Mouse (Mus musculus): ENCODE data around the gene Cnpy3. TPM values are rescaled to one million over a fixed set of nuclear protein-coding genes. Genes with fewer than 3 reads are reported as not detected.

Gene Cnpy3
- polyA plus RNA-seq, 1 experiment from 2014 or later: 62.6 TPM

GRCm38 (mm10) chr17:46782341-46783221 is 30.6 kb upstream of the Cnpy3 start, which contains the start of gene Rpl7l1:
Gene Rpl7l1 (minus strand): TSS chr17:46782672.
- H3K36me3 ChIP-seq (ENCODE audit: control insufficient read depth, insufficient read depth, low read length): peaks cover 31% of the 10 kb centered on the region
- peak; percentile 97 for DNase-seq (ENCODE audit: low spot score)
- peak within 1 kb of the TSS; percentile 73 for H3K4me2 ChIP-seq (ENCODE audit: low read depth, low read length)
- H3K27ac ChIP-seq (replicated peaks; ENCODE audit: low read depth, low read length): peak within 1 kb of the TSS; percentile 87
- peak; percentile 98 for ATAC-seq (ENCODE audit: low read depth)
- H3K9ac ChIP-seq (ENCODE audit: low read depth, low read length): peak within 1 kb of the TSS; percentile 84
- H3K9me3 ChIP-seq (ENCODE audit: control insufficient read depth, low read length): no peaks in the 10 kb centered on the region
- 1% methylated on average over 44 of the region's 44 CpGs for WGBS
- no peaks in the 10 kb centered on the region for H3K27me3 ChIP-seq (replicated peaks; ENCODE audit: control insufficient read depth, insufficient read depth, low read length)
- H3K4me1 ChIP-seq (ENCODE audit: control insufficient read depth, insufficient read depth, low read length): peaks cover 7% of the 10 kb centered on the region; the same call in 1 of the 2 replicates
- peak within 1 kb of the TSS; percentile 67 for H3K4me3 ChIP-seq (ENCODE audit: low read depth, low read length)

- Histone ChIP-seq H3K4me2 (ENCODE audit: low read depth, low read length) (peak overlapping the region; percentile 73), H3K4me1 (ENCODE audit: control insufficient read depth, insufficient read depth, low read length) (peaks cover 7% of the 10 kb centered on the region; the same call in 1 of the 2 replicates), H3K27me3 (replicated peaks; ENCODE audit: control insufficient read depth, insufficient read depth, low read length) (no peaks in the 10 kb centered on the region), H3K9ac (ENCODE audit: low read depth, low read length) (peak overlapping the region; percentile 84), H3K4me3 (ENCODE audit: low read depth, low read length) (peak overlapping the region; percentile 67), H3K9me3 (ENCODE audit: control insufficient read depth, low read length) (no peaks in the 10 kb centered on the region), H3K36me3 (ENCODE audit: control insufficient read depth, insufficient read depth, low read length) (peaks cover 38% of the 10 kb centered on the region), H3K27ac (replicated peaks; ENCODE audit: low read depth, low read length) (peak overlapping the region; percentile 87)
- ATAC-seq (ENCODE audit: low read depth) (no peak), DNase-seq (ENCODE audit: low spot score) (no peak)
- WGBS: 3% methylated on average over 11 of the region's 11 CpGs
Observed at GRCm38 (mm10) chr17:46781876-46782275, 29.9 kb upstream of the Cnpy3 start.

GRCm38 (mm10) chr17:46776087-46776486 is 24.1 kb upstream of the Cnpy3 start:
- Histone ChIP-seq H3K9me3 (ENCODE audit: control insufficient read depth, low read length) (no peaks in the 10 kb centered on the region), H3K4me2 (ENCODE audit: low read depth, low read length) (no peak overlapping the region), H3K4me3 (ENCODE audit: low read depth, low read length) (no peak overlapping the region), H3K27ac (replicated peaks; ENCODE audit: low read depth, low read length) (no peak overlapping the region), H3K9ac (ENCODE audit: low read depth, low read length) (no peak overlapping the region), H3K36me3 (ENCODE audit: control insufficient read depth, insufficient read depth, low read length) (peaks cover 63% of the 10 kb centered on the region), H3K4me1 (ENCODE audit: control insufficient read depth, insufficient read depth, low read length) (no peaks in the 10 kb centered on the region), H3K27me3 (replicated peaks; ENCODE audit: control insufficient read depth, insufficient read depth, low read length) (no peaks in the 10 kb centered on the region)
- no peak for ATAC-seq (ENCODE audit: low read depth)
- DNase-seq (ENCODE audit: low spot score): no peak
- WGBS: 73% methylated on average over 3 of the region's 3 CpGs

GRCm38 (mm10) chr17:46775070-46775469 is 23.1 kb upstream of the Cnpy3 start:
- Histone ChIP-seq H3K27ac (replicated peaks; ENCODE audit: low read depth, low read length) (no peak overlapping the region), H3K36me3 (ENCODE audit: control insufficient read depth, insufficient read depth, low read length) (peaks cover 57% of the 10 kb centered on the region)
- 96% methylated on average over 9 of the region's 9 CpGs for WGBS

GRCm38 (mm10) chr17:46774131-46774472 is 22.1 kb upstream of the Cnpy3 start:
- H3K4me2 ChIP-seq (ENCODE audit: low read depth, low read length): peak overlapping the region; percentile 84
- 31% methylated on average over 2 of the region's 2 CpGs for WGBS

More at GRCm38 (mm10) chr17:46775070-46775469, 23.1 kb upstream of the Cnpy3 start:
- ATAC-seq (ENCODE audit: low read depth) (no peak), DNase-seq (ENCODE audit: low spot score) (no peak)
- no peak overlapping the region for H3K4me3 ChIP-seq (ENCODE audit: low read depth, low read length)
- H3K9me3 ChIP-seq (ENCODE audit: control insufficient read depth, low read length): no peaks in the 10 kb centered on the region
- H3K4me2 ChIP-seq (ENCODE audit: low read depth, low read length): no peak overlapping the region
- H3K9ac ChIP-seq (ENCODE audit: low read depth, low read length): no peak overlapping the region
- H3K4me1 ChIP-seq (ENCODE audit: control insufficient read depth, insufficient read depth, low read length): no peaks in the 10 kb centered on the region
- H3K27me3 ChIP-seq (replicated peaks; ENCODE audit: control insufficient read depth, insufficient read depth, low read length): no peaks in the 10 kb centered on the region

GRCm38 (mm10) chr17:46773278-46774130 is 21.5 kb upstream of the Cnpy3 start:
- H3K9me3 ChIP-seq (ENCODE audit: control insufficient read depth, low read length): no peaks in the 10 kb centered on the region
- H3K36me3 ChIP-seq (ENCODE audit: control insufficient read depth, insufficient read depth, low read length): peaks cover 41% of the 10 kb centered on the region
- H3K4me2 ChIP-seq (ENCODE audit: low read depth, low read length): peak overlapping the region; percentile 84
- no peaks in the 10 kb centered on the region for H3K4me1 ChIP-seq (ENCODE audit: control insufficient read depth, insufficient read depth, low read length)
- DNase-seq (ENCODE audit: low spot score): peak; percentile 53
- WGBS: 7% methylated on average over 19 of the region's 20 CpGs
- peak overlapping the region; percentile 78 for H3K27ac ChIP-seq (replicated peaks; ENCODE audit: low read depth, low read length)
- ATAC-seq (ENCODE audit: low read depth): peak; percentile 6; the same call in 1 of the 2 replicates
- H3K9ac ChIP-seq (ENCODE audit: low read depth, low read length): peak overlapping the region; percentile 83
- H3K27me3 ChIP-seq (replicated peaks; ENCODE audit: control insufficient read depth, insufficient read depth, low read length): no peaks in the 10 kb centered on the region
- peak overlapping the region; percentile 88 for H3K4me3 ChIP-seq (ENCODE audit: low read depth, low read length)

More at GRCm38 (mm10) chr17:46774131-46774472, 22.1 kb upstream of the Cnpy3 start:
- Histone ChIP-seq H3K9ac (ENCODE audit: low read depth, low read length) (no peak overlapping the region), H3K4me3 (ENCODE audit: low read depth, low read length) (0 out of 2 replicates have a peak overlapping the region, but pooled peaks have one; percentile 88), H3K4me1 (ENCODE audit: control insufficient read depth, insufficient read depth, low read length) (no peaks in the 10 kb centered on the region), H3K9me3 (ENCODE audit: control insufficient read depth, low read length) (no peaks in the 10 kb centered on the region), H3K36me3 (ENCODE audit: control insufficient read depth, insufficient read depth, low read length) (peaks cover 47% of the 10 kb centered on the region), H3K27ac (replicated peaks; ENCODE audit: low read depth, low read length) (no peak overlapping the region), H3K27me3 (replicated peaks; ENCODE audit: control insufficient read depth, insufficient read depth, low read length) (no peaks in the 10 kb centered on the region)
- DNase-seq (ENCODE audit: low spot score): no peak
- ATAC-seq (ENCODE audit: low read depth): no peak

GRCm38 (mm10) chr17:46772404-46773277 is 20.6 kb upstream of the Cnpy3 start, which contains the start of gene 2310039H08Rik:
Gene 2310039H08Rik (plus strand): TSS chr17:46772635.
- Histone ChIP-seq H3K36me3 (ENCODE audit: control insufficient read depth, insufficient read depth, low read length) (peaks cover 32% of the 10 kb centered on the region), H3K27me3 (replicated peaks; ENCODE audit: control insufficient read depth, insufficient read depth, low read length) (no peaks in the 10 kb centered on the region), H3K9ac (ENCODE audit: low read depth, low read length) (peak within 1 kb of the TSS; percentile 83), H3K4me1 (ENCODE audit: control insufficient read depth, insufficient read depth, low read length) (no peaks in the 10 kb centered on the region), H3K4me2 (ENCODE audit: low read depth, low read length) (peak within 1 kb of the TSS; percentile 84), H3K27ac (replicated peaks; ENCODE audit: low read depth, low read length) (peak within 1 kb of the TSS; percentile 78), H3K4me3 (ENCODE audit: low read depth, low read length) (peak within 1 kb of the TSS; percentile 88), H3K9me3 (ENCODE audit: control insufficient read depth, low read length) (no peaks in the 10 kb centered on the region)
- WGBS: under 1% methylated on average over 46 of the region's 50 CpGs
- ATAC-seq (ENCODE audit: low read depth) (peak; percentile 92), DNase-seq (ENCODE audit: low spot score) (peak; percentile 96)
